Mouse (Mus musculus): Measurements from ENCODE around the gene Cdc37. TPM values are rescaled to one million over a fixed set of nuclear protein-coding genes. Genes with fewer than 3 reads are reported as not detected.

The Cdc37 gene
- polyA plus RNA-seq, 1 experiment from 2014 or later = 424 TPM

DNA sequence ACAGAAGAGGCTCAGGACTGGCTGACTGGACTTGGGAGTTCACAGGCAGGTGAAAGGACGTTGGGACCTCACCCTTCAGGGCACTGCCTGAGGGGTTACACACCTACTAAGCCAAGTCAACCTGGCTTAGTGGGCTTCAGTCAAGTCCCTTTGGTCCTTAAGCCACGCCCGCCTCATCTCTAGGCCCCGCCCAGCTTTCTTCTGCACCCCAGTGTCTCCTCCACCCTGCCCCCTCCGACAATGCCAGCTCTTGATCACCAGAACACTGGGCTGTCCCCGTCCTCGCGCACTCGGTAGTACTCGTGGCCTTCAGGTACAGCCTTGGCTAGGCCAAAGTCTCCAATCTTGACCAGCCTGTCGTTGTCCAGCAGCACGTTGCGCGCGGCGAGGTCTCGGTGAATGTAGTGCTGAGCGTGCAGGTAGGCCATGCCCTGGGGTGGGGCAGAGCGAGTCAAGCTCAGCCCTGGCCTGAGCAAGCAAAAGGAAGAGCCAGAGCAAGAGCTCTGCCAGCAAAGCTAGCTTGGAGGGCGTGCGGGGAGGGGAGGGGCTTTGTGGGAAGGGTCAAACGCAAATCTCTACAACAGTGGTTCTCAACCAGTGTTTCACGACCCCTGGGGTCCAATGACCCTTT is 42.1 kb downstream of the Cdc37 start:
- no peak for DNase-seq (ENCODE audit: low spot score)
- Histone ChIP-seq H3K9me3 (ENCODE audit: control insufficient read depth, low read length) (no peaks in the 10 kb centered on the region), H3K27me3 (ENCODE audit: control insufficient read depth, insufficient read depth, low read length) (no peaks in the 10 kb centered on the region), H3K9ac (ENCODE audit: low read length) (no peak overlapping the region), H3K4me3 (ENCODE audit: low read depth, low read length) (no peak overlapping the region), H3K4me1 (ENCODE audit: control insufficient read depth, insufficient read depth, low read length) (no peaks in the 10 kb centered on the region), H3K4me2 (ENCODE audit: low read depth, severe bottlenecking) (no peak overlapping the region), H3K27ac (replicated peaks; ENCODE audit: low read depth, low read length) (no peak overlapping the region), H3K36me3 (ENCODE audit: control insufficient read depth, insufficient read depth, low read length) (no peaks in the 10 kb centered on the region)
- 44% methylated on average over 23 of the region's 23 CpGs for WGBS
- no peak for ATAC-seq (ENCODE audit: insufficient number of reproducible peaks, low FRiP score, low TSS enrichment, low read depth)

- DNase-seq (ENCODE audit: low spot score) (no peak), ATAC-seq (ENCODE audit: insufficient number of reproducible peaks, low FRiP score, low TSS enrichment, low read depth) (no peak)
- Histone ChIP-seq H3K27ac (replicated peaks; ENCODE audit: low read depth, low read length) (no peak overlapping the region), H3K4me1 (ENCODE audit: control insufficient read depth, insufficient read depth, low read length) (no peaks in the 10 kb centered on the region), H3K9me3 (ENCODE audit: control insufficient read depth, low read length) (no peaks in the 10 kb centered on the region), H3K4me3 (ENCODE audit: low read depth, low read length) (no peak overlapping the region), H3K27me3 (ENCODE audit: control insufficient read depth, insufficient read depth, low read length) (no peaks in the 10 kb centered on the region), H3K9ac (ENCODE audit: low read length) (no peak overlapping the region), H3K36me3 (ENCODE audit: control insufficient read depth, insufficient read depth, low read length) (no peaks in the 10 kb centered on the region), H3K4me2 (ENCODE audit: low read depth, severe bottlenecking) (no peak overlapping the region)
- WGBS = 81% methylated on average over 5 of the region's 5 CpGs
These were observed 43.8 kb downstream of the Cdc37 start for GRCm38 (mm10) chr9:21105760-21106564.

DNA sequence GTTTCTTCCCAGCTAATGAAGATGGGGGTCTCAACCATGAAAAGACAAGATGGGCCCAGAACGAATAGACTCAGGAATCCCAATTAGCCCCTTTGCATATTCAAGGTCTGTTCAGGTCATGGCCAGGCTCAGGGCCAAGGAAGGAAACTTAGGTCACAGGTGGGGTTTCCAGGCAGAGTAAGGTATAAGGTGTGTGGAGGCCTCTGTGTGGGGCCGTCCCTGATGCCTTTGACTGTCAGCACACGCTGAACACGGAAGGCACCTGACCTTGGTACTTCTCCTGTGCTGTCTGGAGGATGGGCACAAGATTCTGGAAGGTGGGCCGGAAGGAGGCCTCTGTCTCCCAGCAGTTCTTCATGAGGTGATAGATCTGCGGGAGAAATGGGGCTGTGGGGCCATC is 45.0 kb downstream of the Cdc37 start:
- no peak overlapping the region for H3K27ac ChIP-seq (replicated peaks; ENCODE audit: low read depth, low read length)
- H3K9ac ChIP-seq (ENCODE audit: low read length) = no peak overlapping the region
- WGBS = 82% methylated on average over 6 of the region's 6 CpGs
- no peaks in the 10 kb centered on the region for H3K9me3 ChIP-seq (ENCODE audit: control insufficient read depth, low read length)
- H3K4me3 ChIP-seq (ENCODE audit: low read depth, low read length) = no peak overlapping the region
- H3K36me3 ChIP-seq (ENCODE audit: control insufficient read depth, insufficient read depth, low read length) = no peaks in the 10 kb centered on the region
- ATAC-seq (ENCODE audit: insufficient number of reproducible peaks, low FRiP score, low TSS enrichment, low read depth) (no peak), DNase-seq (ENCODE audit: low spot score) (no peak)
- H3K4me1 ChIP-seq (ENCODE audit: control insufficient read depth, insufficient read depth, low read length) = no peaks in the 10 kb centered on the region
- H3K4me2 ChIP-seq (ENCODE audit: low read depth, severe bottlenecking) = no peak overlapping the region
- H3K27me3 ChIP-seq (ENCODE audit: control insufficient read depth, insufficient read depth, low read length) = no peaks in the 10 kb centered on the region

GRCm38 (mm10) chr9:21102076-21102475 is 47.7 kb downstream of the Cdc37 start:
- 91% methylated on average over 2 of the region's 2 CpGs for WGBS
- DNase-seq (ENCODE audit: low spot score) (no peak), ATAC-seq (ENCODE audit: insufficient number of reproducible peaks, low FRiP score, low TSS enrichment, low read depth) (no peak)
- Histone ChIP-seq H3K9me3 (ENCODE audit: control insufficient read depth, low read length) (no peaks in the 10 kb centered on the region), H3K4me1 (ENCODE audit: control insufficient read depth, insufficient read depth, low read length) (no peaks in the 10 kb centered on the region), H3K4me3 (ENCODE audit: low read depth, low read length) (no peak overlapping the region), H3K4me2 (ENCODE audit: low read depth, severe bottlenecking) (no peak overlapping the region), H3K9ac (ENCODE audit: low read length) (no peak overlapping the region), H3K27me3 (ENCODE audit: control insufficient read depth, insufficient read depth, low read length) (no peaks in the 10 kb centered on the region), H3K36me3 (ENCODE audit: control insufficient read depth, insufficient read depth, low read length) (no peaks in the 10 kb centered on the region), H3K27ac (replicated peaks; ENCODE audit: low read depth, low read length) (no peak overlapping the region)

DNA sequence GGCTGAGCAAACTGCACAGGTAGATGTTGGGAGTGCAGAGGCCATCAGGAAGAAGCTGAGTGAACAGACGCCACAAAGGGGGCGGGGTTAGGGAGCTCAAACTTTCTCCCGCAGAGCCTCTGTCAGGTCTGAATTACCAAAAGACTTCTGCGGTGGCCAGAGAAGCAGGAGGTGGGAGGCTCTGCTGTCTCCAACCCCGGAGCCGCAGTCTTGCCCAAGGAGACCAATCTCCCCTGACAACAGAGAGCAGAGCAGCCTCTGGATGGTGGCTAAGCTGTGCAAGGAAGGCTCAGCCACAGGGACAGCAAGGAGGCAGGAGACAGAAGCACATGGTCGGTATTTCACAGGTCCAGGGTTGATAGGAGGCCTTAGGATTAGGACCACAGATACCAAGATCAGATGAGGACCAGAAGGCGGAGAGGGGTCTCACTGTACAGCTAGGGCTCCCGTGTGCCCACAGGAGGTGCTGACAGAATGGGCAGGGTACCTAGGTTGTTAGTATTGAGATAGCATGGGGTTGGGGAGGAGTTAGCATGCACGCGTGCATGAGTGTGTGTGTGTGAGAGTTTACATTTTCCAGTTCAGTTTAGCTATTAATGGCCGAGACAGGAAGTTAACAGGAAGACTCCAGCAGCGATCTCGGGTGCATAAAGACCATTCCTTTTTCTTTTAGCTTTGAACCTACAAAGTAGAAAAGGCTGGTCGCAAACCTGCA is 49.2 kb downstream of the Cdc37 start:
- H3K9me3 ChIP-seq (ENCODE audit: control insufficient read depth, low read length) = no peaks in the 10 kb centered on the region
- H3K4me2 ChIP-seq (ENCODE audit: low read depth, severe bottlenecking) = no peak overlapping the region
- no peak overlapping the region for H3K9ac ChIP-seq (ENCODE audit: low read length)
- ATAC-seq (ENCODE audit: insufficient number of reproducible peaks, low FRiP score, low TSS enrichment, low read depth) (no peak), DNase-seq (ENCODE audit: low spot score) (no peak)
- no peaks in the 10 kb centered on the region for H3K36me3 ChIP-seq (ENCODE audit: control insufficient read depth, insufficient read depth, low read length)
- H3K4me1 ChIP-seq (ENCODE audit: control insufficient read depth, insufficient read depth, low read length) = no peaks in the 10 kb centered on the region
- no peak overlapping the region for H3K4me3 ChIP-seq (ENCODE audit: low read depth, low read length)
- WGBS = 54% methylated on average over 15 of the region's 15 CpGs
- H3K27me3 ChIP-seq (ENCODE audit: control insufficient read depth, insufficient read depth, low read length) = no peaks in the 10 kb centered on the region
- H3K27ac ChIP-seq (replicated peaks; ENCODE audit: low read depth, low read length) = no peak overlapping the region

GRCm38 (mm10) chr9:21097793-21098192 is 52.0 kb downstream of the Cdc37 start:
- ATAC-seq (ENCODE audit: insufficient number of reproducible peaks, low FRiP score, low TSS enrichment, low read depth) (no peak), DNase-seq (ENCODE audit: low spot score) (no peak)
- H3K4me2 ChIP-seq (ENCODE audit: low read depth, severe bottlenecking) = no peak overlapping the region
- no peaks in the 10 kb centered on the region for H3K27me3 ChIP-seq (ENCODE audit: control insufficient read depth, insufficient read depth, low read length)
- no peak overlapping the region for H3K9ac ChIP-seq (ENCODE audit: low read length)
- no peaks in the 10 kb centered on the region for H3K36me3 ChIP-seq (ENCODE audit: control insufficient read depth, insufficient read depth, low read length)
- H3K4me1 ChIP-seq (ENCODE audit: control insufficient read depth, insufficient read depth, low read length) = no peaks in the 10 kb centered on the region
- no peaks in the 10 kb centered on the region for H3K9me3 ChIP-seq (ENCODE audit: control insufficient read depth, low read length)
- no peak overlapping the region for H3K4me3 ChIP-seq (ENCODE audit: low read depth, low read length)
- WGBS = 85% methylated on average over 8 of the region's 8 CpGs
- no peak overlapping the region for H3K27ac ChIP-seq (replicated peaks; ENCODE audit: low read depth, low read length)

DNA sequence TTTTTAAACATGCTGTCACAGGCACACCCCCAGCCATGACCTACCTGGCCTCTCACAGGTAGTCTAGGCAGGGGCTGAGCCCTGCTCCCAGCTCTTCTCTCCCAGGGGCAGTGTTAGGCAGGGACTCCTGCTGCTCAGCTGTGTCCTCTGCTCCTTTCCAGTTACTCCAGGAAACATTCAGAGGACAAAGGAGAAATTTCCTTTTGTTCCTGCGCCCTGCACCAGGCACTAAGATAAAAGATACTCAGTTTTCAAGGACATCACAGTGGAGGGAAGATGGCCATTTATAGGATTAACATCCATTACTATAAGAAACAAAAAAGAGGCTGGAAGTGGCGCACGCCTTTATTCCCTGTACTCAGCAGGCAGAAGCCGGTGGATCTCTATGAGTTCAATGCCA is 53.8 kb downstream of the Cdc37 start:
- Histone ChIP-seq H3K27me3 (ENCODE audit: control insufficient read depth, insufficient read depth, low read length) (no peaks in the 10 kb centered on the region), H3K36me3 (ENCODE audit: control insufficient read depth, insufficient read depth, low read length) (no peaks in the 10 kb centered on the region), H3K9ac (ENCODE audit: low read length) (peak overlapping the region; percentile 18; the same call in 1 of the 2 replicates), H3K4me3 (ENCODE audit: low read depth, low read length) (no peak overlapping the region), H3K4me1 (ENCODE audit: control insufficient read depth, insufficient read depth, low read length) (peaks cover under 1% of the 10 kb centered on the region; the same call in 1 of the 2 replicates), H3K9me3 (ENCODE audit: control insufficient read depth, low read length) (no peaks in the 10 kb centered on the region), H3K27ac (replicated peaks; ENCODE audit: low read depth, low read length) (no peak overlapping the region), H3K4me2 (ENCODE audit: low read depth, severe bottlenecking) (no peak overlapping the region)
- WGBS = 95% methylated on average over 4 of the region's 4 CpGs
- ATAC-seq (ENCODE audit: insufficient number of reproducible peaks, low FRiP score, low TSS enrichment, low read depth) (no peak), DNase-seq (ENCODE audit: low spot score) (no peak)

- peaks cover 7% of the 10 kb centered on the region for H3K4me1 ChIP-seq (ENCODE audit: control insufficient read depth, insufficient read depth, low read length)
- no peaks in the 10 kb centered on the region for H3K27me3 ChIP-seq (ENCODE audit: control insufficient read depth, insufficient read depth, low read length)
- 94% methylated on average over 9 of the region's 9 CpGs for WGBS
- no peak for DNase-seq (ENCODE audit: low spot score)
- no peaks in the 10 kb centered on the region for H3K9me3 ChIP-seq (ENCODE audit: control insufficient read depth, low read length)
- no peak for ATAC-seq (ENCODE audit: insufficient number of reproducible peaks, low FRiP score, low TSS enrichment, low read depth)
- H3K4me2 ChIP-seq (ENCODE audit: low read depth, severe bottlenecking) = no peak overlapping the region
- no peak overlapping the region for H3K9ac ChIP-seq (ENCODE audit: low read length)
- H3K36me3 ChIP-seq (ENCODE audit: control insufficient read depth, insufficient read depth, low read length) = peaks cover 15% of the 10 kb centered on the region; the same call in 1 of the 2 replicates
- H3K4me3 ChIP-seq (ENCODE audit: low read depth, low read length) = no peak overlapping the region
- no peak overlapping the region for H3K27ac ChIP-seq (replicated peaks; ENCODE audit: low read depth, low read length)
These were observed 56.4 kb downstream of the Cdc37 start for GRCm38 (mm10) chr9:21093423-21093822.
